Mouse (Mus musculus): ENCODE results near the gene Aig1. TPM values are rescaled to one million over a fixed set of nuclear protein-coding genes. Genes with fewer than 3 reads are reported as not detected.
"Not testable (repeated sequence)": the region's sequence is repeated elsewhere in the genome, so short reads cannot be mapped to it uniquely, and the experiment has no call there.

Aig1 gene
- polyA plus RNA-seq (2016; fragmentation: Nextera tagmentation; extraction: Ambion mirVana): 28.8 and 34.4 TPM in 2 replicates

DNA sequence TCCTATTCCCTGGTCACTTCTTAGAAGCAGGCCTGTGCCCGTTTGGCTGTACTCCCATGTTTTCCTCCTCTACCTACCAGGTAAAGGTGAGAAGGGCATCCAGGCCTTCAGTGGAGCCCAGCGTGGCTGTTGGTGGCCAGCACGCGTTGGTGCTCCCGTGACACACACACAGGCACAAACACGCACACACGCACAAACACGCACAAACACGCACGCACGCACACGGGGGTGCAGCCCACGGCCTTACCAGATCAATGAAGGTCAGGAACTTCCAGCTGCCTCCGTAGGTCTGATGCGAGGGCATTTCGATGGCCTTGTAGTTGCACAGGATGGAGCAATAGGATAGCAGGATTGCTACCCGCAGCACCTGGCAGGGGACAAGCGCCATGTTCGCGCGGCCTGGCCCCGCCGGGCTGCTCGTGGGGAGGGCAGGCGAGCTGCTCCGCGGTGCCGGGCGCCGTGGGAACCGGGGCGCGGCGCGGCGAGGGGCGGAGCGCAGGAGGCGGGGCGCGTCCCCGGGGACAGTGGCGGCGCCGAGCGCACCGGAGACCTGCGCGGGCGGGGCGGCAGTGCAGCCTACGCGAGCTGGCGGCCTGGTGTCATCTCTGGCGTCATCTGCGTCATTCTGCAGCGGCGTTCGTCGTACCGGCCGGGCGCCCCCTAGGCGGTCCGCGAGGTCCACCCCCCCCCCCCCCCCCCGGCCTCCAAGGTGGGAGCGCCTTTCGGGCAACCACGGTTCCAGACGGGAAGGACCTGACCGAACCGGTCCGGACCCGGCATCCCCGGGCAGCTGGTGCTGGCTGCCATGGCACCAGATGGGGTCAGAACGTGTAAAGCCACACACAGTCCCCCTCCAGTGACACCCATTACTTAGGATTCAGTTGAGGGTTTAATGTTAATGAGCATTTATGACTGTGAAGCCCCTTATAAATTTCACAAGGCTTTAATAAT is at the start of gene Aig1:
Aig1 (minus strand) TSS at position 610 of the 951 bp plus-strand sequence.
- H3K36me3 ChIP-seq: no peaks in the 10 kb centered on the region
- H3K4me3 ChIP-seq: peak within 1 kb of the TSS; percentile 84
- no peaks in the 10 kb centered on the region for H3K9me3 ChIP-seq
- peaks cover 12% of the 10 kb centered on the region for H3K4me1 ChIP-seq
- H3K27me3 ChIP-seq (ENCODE audit: insufficient read depth, poor library complexity, severe bottlenecking): no peaks in the 10 kb centered on the region
- H3K27ac ChIP-seq: peak within 1 kb of the TSS; percentile 95
- peak; percentile 87 for DNase-seq (ENCODE audit: low spot score)
- 3% methylated on average over 70 of the region's 77 CpGs for WGBS

DNA sequence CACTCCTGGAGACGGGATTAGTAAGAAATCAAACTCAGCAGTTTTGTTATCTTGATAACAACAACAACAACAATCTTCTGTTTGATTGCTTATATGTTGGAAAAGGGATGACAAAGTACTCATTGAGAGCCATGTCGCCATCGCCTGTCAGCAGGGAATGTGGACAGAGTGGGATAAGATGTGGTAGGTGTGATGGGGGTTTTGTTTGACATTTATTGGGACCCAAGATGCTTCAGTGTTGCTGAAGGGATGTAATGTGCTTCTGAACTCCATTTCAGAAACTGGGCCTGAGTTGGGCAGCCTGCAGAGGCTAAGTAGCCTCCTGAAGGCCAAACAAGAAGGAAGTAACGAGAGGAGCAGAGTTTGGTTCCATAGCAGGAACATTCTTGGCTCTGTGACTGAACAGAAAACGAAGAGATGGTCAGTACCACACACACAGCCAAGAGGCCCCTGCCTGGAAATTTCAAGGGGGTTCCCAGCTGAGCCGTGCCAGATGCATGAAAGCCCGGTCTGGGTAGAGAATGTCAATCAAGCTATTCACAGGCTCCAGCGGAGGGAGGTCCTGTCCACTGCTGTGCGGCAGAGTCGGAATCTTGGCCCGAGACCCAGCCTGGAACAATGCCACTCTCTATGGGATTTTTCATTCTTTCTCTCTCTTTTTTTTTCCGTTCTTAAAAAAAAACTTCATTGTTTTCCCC is 48.0 kb upstream of the Aig1 start:
- Histone ChIP-seq H3K36me3 (no peaks in the 10 kb centered on the region), H3K27me3 (ENCODE audit: insufficient read depth, poor library complexity, severe bottlenecking) (no peaks in the 10 kb centered on the region), H3K4me1 (peaks cover 4% of the 10 kb centered on the region; the same call in 1 of the 2 replicates), H3K27ac (peak overlapping the region; percentile 2; the same call in 1 of the 2 replicates), H3K4me3 (no peak overlapping the region), H3K9me3 (no peaks in the 10 kb centered on the region)
- no peak for DNase-seq (ENCODE audit: low spot score)
- WGBS: 43% methylated on average over 12 of the region's 12 CpGs

DNA sequence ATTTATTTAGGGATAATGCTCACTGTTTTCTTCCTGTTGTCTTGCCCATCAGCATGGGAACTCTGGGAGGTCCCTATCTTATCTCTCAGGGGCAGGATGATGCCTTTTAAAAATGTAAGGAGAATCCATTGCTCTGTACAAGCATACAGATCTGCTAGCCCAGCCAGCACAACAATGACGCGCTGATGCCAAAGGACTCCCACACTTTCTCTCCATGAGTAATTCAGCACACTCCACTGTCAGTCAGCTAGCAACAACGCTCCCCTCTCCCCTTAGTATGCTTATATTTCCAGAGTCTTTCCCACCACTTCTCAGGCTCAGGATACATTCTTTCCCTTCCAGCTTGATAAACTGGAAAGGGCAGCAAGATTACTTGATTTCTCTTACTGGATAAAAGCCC is 46.4 kb upstream of the Aig1 start:
- peaks cover 4% of the 10 kb centered on the region; the same call in 1 of the 2 replicates for H3K4me1 ChIP-seq
- H3K36me3 ChIP-seq: no peaks in the 10 kb centered on the region
- no peaks in the 10 kb centered on the region for H3K27me3 ChIP-seq (ENCODE audit: insufficient read depth, poor library complexity, severe bottlenecking)
- WGBS: 46% methylated on average over 3 of the region's 3 CpGs
- H3K27ac ChIP-seq: no peak overlapping the region
- no peak for DNase-seq (ENCODE audit: low spot score)
- no peak overlapping the region for H3K4me3 ChIP-seq
- H3K9me3 ChIP-seq: no peaks in the 10 kb centered on the region

DNA sequence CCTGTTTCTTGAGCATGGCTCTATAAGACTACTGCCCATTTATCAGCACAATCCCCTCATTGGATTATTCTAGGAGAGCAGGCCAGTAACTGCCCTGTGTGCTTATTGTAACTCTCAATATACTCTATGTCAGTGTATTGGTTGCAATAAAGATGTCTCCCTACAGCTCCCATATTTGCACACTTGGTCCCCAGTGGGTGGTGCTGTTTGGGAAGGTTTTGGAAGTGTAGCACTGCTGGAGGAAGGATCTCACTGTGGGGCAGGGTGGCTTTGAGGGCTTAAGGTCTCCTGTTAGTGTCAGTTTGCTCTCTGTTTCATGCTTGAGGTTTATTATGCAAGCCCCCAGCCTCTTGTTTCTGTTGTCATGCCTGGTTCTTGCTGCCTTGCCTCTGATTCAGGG is 44.9 kb upstream of the Aig1 start:
- H3K9me3 ChIP-seq: no peaks in the 10 kb centered on the region
- DNase-seq (ENCODE audit: low spot score): no peak
- no peaks in the 10 kb centered on the region for H3K36me3 ChIP-seq
- H3K27me3 ChIP-seq (ENCODE audit: insufficient read depth, poor library complexity, severe bottlenecking): no peaks in the 10 kb centered on the region
- peaks cover 4% of the 10 kb centered on the region; the same call in 1 of the 2 replicates for H3K4me1 ChIP-seq
- H3K4me3 ChIP-seq: no peak overlapping the region
- no peak overlapping the region for H3K27ac ChIP-seq

DNA sequence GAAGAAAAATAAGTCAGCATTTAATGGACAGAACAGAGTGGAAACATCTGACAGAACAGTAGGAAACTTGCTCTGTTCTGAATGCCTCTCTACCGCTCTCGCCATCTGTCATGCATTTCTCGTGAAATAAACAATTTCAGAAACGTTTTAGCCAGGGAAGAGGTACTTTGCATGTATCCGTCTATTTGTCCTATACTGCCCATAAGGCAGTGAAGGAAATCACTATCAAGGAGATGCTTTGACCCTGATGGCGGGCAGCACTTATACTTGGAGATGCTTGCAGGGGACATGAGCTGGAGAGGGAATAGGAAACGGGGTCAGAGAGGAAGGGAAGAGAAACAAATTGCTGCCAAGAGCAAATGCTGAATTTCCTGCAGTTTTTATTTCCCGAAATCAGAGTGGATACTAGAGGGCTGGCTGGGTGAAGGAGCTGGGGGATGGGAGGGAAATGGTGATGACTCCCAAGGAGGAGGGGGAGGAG is 37.5 kb upstream of the Aig1 start:
- Histone ChIP-seq H3K4me1 (no peaks in the 10 kb centered on the region), H3K27ac (no peak overlapping the region), H3K9me3 (no peaks in the 10 kb centered on the region), H3K36me3 (no peaks in the 10 kb centered on the region), H3K4me3 (no peak overlapping the region), H3K27me3 (ENCODE audit: insufficient read depth, poor library complexity, severe bottlenecking) (no peaks in the 10 kb centered on the region)
- 76% methylated on average over 8 of the region's 8 CpGs for WGBS
- no peak for DNase-seq (ENCODE audit: low spot score)

DNA sequence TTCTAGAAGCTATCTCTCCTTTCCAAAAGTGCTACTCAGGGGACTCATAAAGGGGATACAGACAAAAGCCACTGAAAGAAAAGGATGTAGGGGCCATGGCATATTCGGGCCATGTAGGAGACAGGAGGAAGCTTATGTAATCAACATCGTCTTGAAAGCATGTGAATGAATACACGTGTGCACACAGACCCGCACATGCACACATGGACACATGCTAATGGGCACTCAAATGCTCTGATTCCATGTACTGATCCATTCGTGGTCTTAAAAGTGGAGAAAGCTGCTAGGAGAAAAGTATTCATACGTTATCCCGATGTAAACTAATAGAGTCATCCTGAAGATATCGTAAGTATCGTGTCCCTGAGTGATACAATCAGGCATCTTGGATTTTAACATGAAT is 36.8 kb upstream of the Aig1 start:
- Histone ChIP-seq H3K4me1 (no peaks in the 10 kb centered on the region), H3K4me3 (no peak overlapping the region), H3K9me3 (no peaks in the 10 kb centered on the region), H3K27me3 (ENCODE audit: insufficient read depth, poor library complexity, severe bottlenecking) (no peaks in the 10 kb centered on the region), H3K36me3 (no peaks in the 10 kb centered on the region), H3K27ac (no peak overlapping the region)
- 87% methylated on average over 9 of the region's 9 CpGs for WGBS
- no peak for DNase-seq (ENCODE audit: low spot score)

DNA sequence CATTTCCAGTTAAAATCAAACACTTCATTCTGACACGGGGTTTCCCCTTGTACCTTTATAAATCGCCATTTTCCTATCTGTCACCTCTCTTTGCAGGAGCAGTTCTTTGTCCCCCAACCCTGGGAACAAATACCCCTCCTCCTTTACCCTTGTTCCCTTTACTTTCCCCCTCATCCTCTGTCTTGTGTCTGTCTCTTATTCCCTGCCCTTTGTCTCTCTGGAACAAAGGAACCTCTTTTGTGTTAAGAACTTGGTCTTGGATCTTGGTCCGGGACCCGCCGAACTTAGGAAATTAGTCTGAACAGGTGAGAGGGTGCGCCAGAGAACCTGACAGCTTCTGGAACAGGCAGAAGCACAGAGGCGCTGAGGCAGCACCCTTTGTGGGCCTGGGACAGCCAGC is 24.0 kb upstream of the Aig1 start:
- not testable (repeated sequence) for H3K27ac ChIP-seq; H3K36me3 ChIP-seq; H3K4me3 ChIP-seq; H3K27me3 ChIP-seq (ENCODE audit: insufficient read depth, poor library complexity, severe bottlenecking); H3K9me3 ChIP-seq; DNase-seq (ENCODE audit: low spot score); H3K4me1 ChIP-seq
- WGBS: 82% methylated on average over 6 of the region's 7 CpGs

DNA sequence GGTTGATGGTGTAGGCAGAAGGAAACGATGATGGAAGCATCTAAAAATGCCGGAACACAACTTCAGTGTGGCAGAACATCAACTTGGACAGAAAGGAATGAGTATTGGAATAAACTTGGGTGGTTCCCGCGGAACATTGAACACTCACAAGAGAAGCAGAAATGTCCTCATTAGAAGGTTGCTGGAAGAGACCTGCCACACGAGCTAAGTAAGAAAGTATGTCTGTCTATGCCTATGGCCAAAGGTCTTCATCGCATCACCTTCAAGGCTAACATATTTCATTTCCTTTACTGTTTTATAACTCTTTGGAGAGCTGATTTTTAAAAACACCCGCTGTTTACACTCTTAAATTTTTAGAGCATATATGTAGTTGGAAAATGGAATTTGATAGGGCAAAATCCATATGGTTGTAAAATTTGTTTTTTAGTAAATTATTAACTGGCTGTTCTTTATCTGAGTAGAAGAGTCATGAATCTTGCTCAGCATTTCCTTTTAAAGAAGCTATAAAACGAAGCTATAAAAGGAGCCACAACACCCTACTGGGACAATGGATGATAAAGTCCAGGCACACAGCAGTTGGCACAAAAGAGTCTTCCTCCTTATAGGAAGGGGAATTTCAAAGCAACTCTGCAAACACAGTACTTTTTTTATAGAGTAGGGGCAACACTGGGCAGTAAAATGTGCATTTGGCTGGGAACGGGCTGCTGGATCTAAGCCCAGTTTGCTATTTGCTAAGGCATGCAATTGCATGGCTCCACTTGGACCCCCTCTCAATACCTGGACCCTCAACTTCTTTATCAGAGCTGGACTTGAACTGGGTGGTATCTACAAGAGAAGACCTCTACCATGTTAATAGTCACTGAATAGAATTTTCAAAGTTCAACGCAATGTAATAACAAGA is 14.4 kb upstream of the Aig1 start:
- H3K36me3 ChIP-seq: no peaks in the 10 kb centered on the region
- no peak overlapping the region for H3K4me3 ChIP-seq
- no peaks in the 10 kb centered on the region for H3K27me3 ChIP-seq (ENCODE audit: insufficient read depth, poor library complexity, severe bottlenecking)
- H3K27ac ChIP-seq: no peak overlapping the region
- WGBS: 89% methylated on average over 10 of the region's 10 CpGs
- H3K4me1 ChIP-seq: no peaks in the 10 kb centered on the region
- DNase-seq (ENCODE audit: low spot score): no peak
- no peaks in the 10 kb centered on the region for H3K9me3 ChIP-seq

DNA sequence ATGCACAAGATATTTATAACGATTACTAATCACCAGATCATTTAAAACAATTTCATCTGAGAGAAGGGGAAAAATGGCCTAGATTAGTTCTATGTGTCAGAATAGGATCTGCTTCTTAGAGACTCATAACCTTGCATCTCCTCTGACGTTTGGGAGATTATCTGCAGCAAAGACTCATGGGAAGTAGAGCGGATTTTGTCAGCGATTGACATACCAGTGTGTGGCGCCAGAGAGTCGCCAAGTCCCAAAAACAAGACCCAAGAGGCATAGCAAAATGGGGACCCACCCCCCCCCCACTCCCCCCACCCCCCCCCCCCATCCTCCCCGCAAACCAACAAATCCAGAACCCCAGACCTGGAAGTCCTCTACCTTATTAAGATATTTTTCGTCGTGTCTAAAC is 13.7 kb upstream of the Aig1 start:
- no peak for DNase-seq (ENCODE audit: low spot score)
- Histone ChIP-seq H3K4me3 (no peak overlapping the region), H3K36me3 (no peaks in the 10 kb centered on the region), H3K27me3 (ENCODE audit: insufficient read depth, poor library complexity, severe bottlenecking) (no peaks in the 10 kb centered on the region), H3K9me3 (no peaks in the 10 kb centered on the region), H3K4me1 (no peaks in the 10 kb centered on the region), H3K27ac (no peak overlapping the region)
- WGBS: 58% methylated on average over 9 of the region's 9 CpGs

DNA sequence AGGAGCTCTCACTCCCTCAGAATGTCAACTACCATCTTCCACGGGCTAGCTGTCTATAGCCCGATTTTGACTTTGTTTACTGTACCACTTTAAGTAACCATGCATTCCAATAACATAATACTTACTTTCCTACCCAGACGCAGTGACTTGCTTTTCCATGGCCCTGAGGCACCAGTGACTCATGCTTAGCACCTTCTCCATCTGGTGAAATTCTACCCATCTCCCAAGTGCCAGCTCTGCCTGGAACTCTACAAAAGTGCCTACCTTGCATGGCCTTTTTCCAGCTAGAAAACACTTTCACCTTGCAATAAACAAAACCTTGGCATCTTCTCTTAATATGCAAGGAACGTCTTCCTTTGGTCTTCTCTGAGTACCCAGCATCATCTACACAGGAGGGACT is 9.9 kb upstream of the Aig1 start:
- Histone ChIP-seq H3K36me3 (no peaks in the 10 kb centered on the region), H3K9me3 (no peaks in the 10 kb centered on the region), H3K4me3 (no peak overlapping the region), H3K4me1 (peaks cover 4% of the 10 kb centered on the region; the same call in 1 of the 2 replicates), H3K27ac (no peak overlapping the region), H3K27me3 (ENCODE audit: insufficient read depth, poor library complexity, severe bottlenecking) (no peaks in the 10 kb centered on the region)
- 81% methylated on average over 4 of the region's 4 CpGs for whole genome bisulfite sequencing
- DNase-seq (ENCODE audit: low spot score): no peak

DNA sequence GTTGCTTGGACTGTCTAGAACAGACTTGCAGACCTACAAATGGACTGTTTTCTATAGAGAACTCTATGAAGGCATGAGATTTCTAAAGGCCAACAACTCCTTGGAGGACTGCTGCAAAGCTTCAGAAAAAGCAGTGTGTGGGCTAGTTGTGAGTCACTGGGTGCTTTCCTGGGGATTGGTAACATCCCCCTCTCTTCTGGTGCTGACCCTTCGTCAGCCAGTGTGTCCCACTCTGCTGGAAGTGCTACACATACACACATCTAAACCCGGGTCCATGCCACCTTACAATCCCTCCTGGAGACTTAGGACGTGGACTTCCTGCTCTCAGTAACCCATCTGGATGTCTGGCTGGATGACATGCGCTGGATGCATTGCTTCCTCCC is 6.2 kb upstream of the Aig1 start:
- Histone ChIP-seq H3K4me1 (peaks cover 4% of the 10 kb centered on the region; the same call in 1 of the 2 replicates), H3K27ac (no peak overlapping the region), H3K9me3 (no peaks in the 10 kb centered on the region), H3K27me3 (ENCODE audit: insufficient read depth, poor library complexity, severe bottlenecking) (no peaks in the 10 kb centered on the region), H3K4me3 (no peak overlapping the region), H3K36me3 (no peaks in the 10 kb centered on the region)
- no peak for DNase-seq (ENCODE audit: low spot score)
- 75% methylated on average over 4 of the region's 4 CpGs for whole genome bisulfite sequencing

DNA sequence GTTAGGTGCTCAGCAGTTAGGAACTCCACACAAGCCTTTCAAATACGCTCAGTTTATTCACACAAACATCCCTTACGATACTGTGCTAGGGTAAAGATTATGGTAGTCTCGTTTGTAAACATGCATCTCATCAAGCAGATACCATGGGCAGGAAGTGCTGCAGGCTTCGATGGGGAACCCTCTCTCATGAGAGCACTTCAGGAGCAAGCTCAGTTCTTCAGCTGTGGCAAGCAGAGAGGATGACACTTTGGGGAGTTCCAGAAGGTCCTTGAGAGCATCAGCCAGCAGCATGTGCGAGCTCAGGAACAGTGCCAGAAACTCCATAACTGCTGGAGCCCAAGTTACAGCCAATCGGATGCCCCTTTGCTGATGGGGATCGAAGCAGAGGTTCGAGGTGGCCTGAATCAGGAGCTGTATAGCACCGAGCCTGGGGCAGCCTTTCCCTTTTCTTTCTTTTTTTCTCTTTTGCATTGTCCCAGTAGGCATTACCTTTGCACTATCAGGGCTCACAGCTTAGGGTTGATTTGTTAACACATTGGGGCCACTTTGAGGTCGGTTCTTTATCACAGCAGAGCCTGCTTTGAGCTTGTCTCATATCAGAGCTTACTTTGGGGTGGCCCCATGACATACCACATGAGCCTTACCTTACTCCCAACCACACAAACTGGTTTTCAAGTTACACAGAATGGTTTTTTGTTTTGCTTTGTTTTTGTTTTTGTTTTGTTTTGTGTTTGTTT is 5.7 kb upstream of the Aig1 start:
- Histone ChIP-seq H3K36me3 (no peaks in the 10 kb centered on the region), H3K9me3 (no peaks in the 10 kb centered on the region), H3K27ac (no peak overlapping the region), H3K27me3 (ENCODE audit: insufficient read depth, poor library complexity, severe bottlenecking) (no peaks in the 10 kb centered on the region), H3K4me1 (peaks cover 5% of the 10 kb centered on the region; the same call in 1 of the 2 replicates), H3K4me3 (no peak overlapping the region)
- no peak for DNase-seq (ENCODE audit: low spot score)
- WGBS: 69% methylated on average over 10 of the region's 10 CpGs
